Mouse (Mus musculus) hindbrain, embryonic 10.5 days (tissue): ENCODE data around the gene Actg1. TPM values are rescaled to one million over a fixed set of nuclear protein-coding genes. Genes with fewer than 3 reads are reported as not detected.

Experiments
- DNase-seq: peaks from one replicate; pipeline ENCODE4 v3.0.0-alpha.2; 2017; ENCODE audit warnings: low spot score
- H3K27ac ChIP-seq: fragments of 300-500 bp; sonication (generic); 2 replicates; pipeline ENCODE4 v1.5.1; 2016; ENCODE audit warnings: mild to moderate bottlenecking, moderate library complexity
- H3K27me3 ChIP-seq: fragments of 300-500 bp; sonication (generic); 2 replicates; pipeline ENCODE4 v1.6.1; 2016; ENCODE audit warnings: mild to moderate bottlenecking; ENCODE audit not compliant: poor library complexity, insufficient read depth, severe bottlenecking
- H3K36me3 ChIP-seq: fragments of 300-500 bp; sonication (generic); 2 replicates; pipeline ENCODE4 v1.6.1; 2016; ENCODE audit warnings: mild to moderate bottlenecking, moderate library complexity
- H3K4me1 ChIP-seq: fragments of 300-500 bp; sonication (generic); replicated peaks from 2 replicates; pipeline ENCODE4 v1.6.1; 2016; ENCODE audit warnings: mild to moderate bottlenecking
- H3K4me3 ChIP-seq: fragments of 300-500 bp; sonication (generic); 2 replicates; pipeline ENCODE4 v1.5.1; 2016; ENCODE audit warnings: mild to moderate bottlenecking, moderate library complexity
- H3K9me3 ChIP-seq: fragments of 300-500 bp; sonication (generic); 2 replicates; pipeline ENCODE4 v1.6.1; 2016; ENCODE audit warnings: mild to moderate bottlenecking, moderate library complexity
- WGBS: fragments of 180-500 bp; shearing (Covaris S2); methylation state at CpG from one replicate; pipeline ENCODE4 v1.1.7; 2016; 5-methylcytosine and 5-hydroxymethylcytosine counted together
- polyA plus RNA-seq: library from polyadenylated mRNA; unstranded; fragments of >200 nt; fragmentation: Nextera tagmentation; extraction: Ambion mirVana; gene quantifications from 2 replicates; pipeline ENCODE4 v1.2.1, GENCODE M21; 2016

Actg1 gene
- 3,119 and 3,536 TPM in 2 replicates for polyA plus RNA-seq

DNA sequence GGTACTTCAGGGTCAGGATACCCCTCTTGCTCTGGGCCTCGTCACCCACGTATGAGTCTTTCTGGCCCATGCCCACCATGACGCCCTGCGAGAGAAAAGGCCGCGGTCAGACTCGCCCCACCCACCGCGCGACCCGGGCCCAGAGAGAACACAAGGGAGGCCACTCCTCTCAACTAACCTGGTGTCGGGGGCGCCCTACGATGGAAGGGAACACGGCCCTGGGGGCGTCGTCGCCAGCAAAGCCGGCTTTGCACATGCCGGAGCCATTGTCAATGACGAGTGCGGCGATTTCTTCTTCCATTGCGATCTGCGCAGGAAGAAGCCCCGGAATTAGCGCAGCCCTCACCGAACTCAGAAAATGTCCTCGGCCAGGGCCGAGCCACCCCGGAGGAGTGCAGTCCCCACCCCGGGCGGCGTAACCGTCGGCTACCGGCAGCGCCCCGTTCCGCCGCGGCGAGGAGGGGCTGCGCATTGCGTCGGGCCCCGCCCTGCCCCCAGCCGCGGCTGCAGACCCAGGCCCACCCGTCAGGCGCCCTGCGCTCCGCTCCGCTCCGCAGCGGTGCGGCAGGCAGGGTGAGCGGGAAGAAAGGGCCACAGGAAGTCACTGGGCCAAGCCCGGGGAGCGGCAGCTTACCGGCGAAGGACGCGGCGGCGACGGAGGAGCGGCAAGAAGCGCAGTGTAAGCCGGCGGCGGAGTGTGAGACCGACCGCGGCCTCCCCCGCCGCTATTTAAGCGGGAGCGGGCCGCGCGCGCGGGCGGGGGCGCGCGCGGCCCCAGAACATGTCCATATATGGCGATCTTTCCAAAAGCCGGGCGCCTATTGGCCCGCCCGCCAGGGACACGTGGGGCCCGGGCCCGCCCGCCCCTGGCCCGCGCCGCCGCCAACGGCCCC lies at the start of gene Actg1:
Gene Actg1, minus strand, starts transcription at position 752 of the 893 bp plus-strand sequence.
- WGBS: under 1% methylated on average over 96 of the region's 103 CpGs
- Histone ChIP-seq H3K27me3 (peaks cover 6% of the 10 kb centered on the region; the same call in 1 of the 2 replicates), H3K4me1 (peaks cover 53% of the 10 kb centered on the region), H3K9me3 (no peaks in the 10 kb centered on the region), H3K36me3 (peaks cover 26% of the 10 kb centered on the region), H3K4me3 (peak within 1 kb of the TSS; percentile 100), H3K27ac (peak within 1 kb of the TSS; percentile 100)
- peak; percentile 88 for DNase-seq

DNA sequence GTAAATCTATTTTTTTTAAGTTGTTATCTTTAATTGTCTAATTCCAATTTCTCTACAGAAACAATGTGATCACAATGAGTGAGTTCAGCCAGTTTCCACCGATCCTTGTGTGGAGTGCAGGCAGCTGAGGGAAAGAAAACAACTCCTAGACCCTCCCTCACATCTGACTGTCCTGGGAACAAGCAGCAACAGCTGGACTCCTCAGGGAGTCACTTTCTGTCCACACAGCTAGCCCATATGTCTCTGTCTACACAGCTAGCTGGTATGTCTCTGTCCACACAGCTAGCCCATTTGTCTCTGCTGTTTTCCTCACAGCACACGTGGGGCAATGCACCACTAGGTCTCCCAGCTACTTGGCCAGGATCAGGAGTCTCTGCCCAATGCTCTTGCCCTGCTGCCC lies 49.3 kb upstream of the Actg1 start:
- Histone ChIP-seq H3K27ac (no peak overlapping the region), H3K36me3 (peaks cover 97% of the 10 kb centered on the region), H3K4me1 (no peaks in the 10 kb centered on the region), H3K9me3 (no peaks in the 10 kb centered on the region), H3K27me3 (no peaks in the 10 kb centered on the region), H3K4me3 (no peak overlapping the region)
- DNase-seq: no peak
- 81% methylated on average over 2 of the region's 2 CpGs for WGBS

DNA sequence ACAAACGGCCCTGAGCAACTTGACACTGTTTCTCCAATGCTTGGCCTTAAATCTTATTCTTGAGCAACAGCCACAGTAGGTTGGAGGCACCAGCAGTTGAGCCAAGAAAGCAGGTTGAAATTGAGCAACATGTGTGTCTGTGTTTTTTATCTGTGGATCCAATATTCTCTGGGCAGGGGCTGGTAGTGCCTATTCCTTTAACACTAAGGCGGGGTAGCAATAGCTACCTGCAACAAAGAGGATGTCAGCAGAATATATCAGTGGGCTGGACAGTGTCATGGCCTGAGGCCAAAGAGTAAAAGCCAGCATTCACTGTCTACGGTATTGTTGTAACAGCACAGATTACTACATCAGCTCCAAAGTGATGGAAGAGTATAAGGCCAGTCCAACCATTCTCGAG lies 47.3 kb upstream of the Actg1 start:
- Histone ChIP-seq H3K4me1 (no peaks in the 10 kb centered on the region), H3K36me3 (peaks cover 91% of the 10 kb centered on the region), H3K27me3 (no peaks in the 10 kb centered on the region), H3K9me3 (no peaks in the 10 kb centered on the region), H3K4me3 (no peak overlapping the region), H3K27ac (no peak overlapping the region)
- DNase-seq: no peak
- 89% methylated on average over 4 of the region's 4 CpGs for WGBS

DNA sequence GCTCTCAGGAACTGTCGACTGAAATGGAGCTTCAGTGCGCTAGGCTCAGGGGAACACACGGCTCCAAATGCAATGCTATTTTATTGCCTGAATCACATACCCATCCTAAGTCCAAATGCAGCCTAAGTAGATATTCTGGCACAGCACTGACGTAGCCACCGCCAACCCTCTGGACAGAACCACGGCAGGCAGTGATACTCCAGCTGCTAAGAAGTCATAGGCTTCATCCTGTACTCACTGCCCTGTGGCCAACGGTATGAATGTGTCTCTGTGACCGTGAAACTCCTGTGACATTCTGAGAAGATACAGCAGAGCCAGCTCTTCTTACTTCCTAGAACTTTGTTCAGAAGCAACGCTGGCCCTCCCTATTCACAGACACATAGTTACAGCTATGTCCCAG lies 40.2 kb upstream of the Actg1 start:
- no peak for DNase-seq
- H3K4me3 ChIP-seq: no peak overlapping the region
- no peaks in the 10 kb centered on the region for H3K27me3 ChIP-seq
- peaks cover 85% of the 10 kb centered on the region for H3K36me3 ChIP-seq
- H3K27ac ChIP-seq: no peak overlapping the region
- H3K9me3 ChIP-seq: no peaks in the 10 kb centered on the region
- H3K4me1 ChIP-seq: no peaks in the 10 kb centered on the region
- 94% methylated on average over 9 of the region's 9 CpGs for WGBS

DNA sequence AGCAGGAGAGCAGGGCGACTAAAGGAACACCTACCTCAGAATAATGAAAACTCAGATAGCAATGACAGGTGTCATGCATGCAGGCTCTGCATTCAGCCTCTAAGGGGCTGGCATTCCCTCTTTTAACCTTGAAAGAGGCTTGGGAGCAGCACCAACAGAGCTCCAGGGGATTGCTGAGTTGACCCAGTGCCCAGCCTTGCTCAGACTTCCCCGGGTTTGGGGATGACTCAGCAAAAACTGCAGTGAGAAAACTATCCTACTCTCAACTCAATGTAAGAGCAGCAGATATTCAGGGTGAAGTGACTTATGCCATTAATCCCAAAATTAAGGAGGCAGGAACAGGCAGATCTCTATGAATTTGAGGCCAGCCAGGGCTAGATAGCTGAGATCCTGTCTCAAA lies 38.8 kb upstream of the Actg1 start:
- H3K4me1 ChIP-seq: no peaks in the 10 kb centered on the region
- H3K4me3 ChIP-seq: no peak overlapping the region
- DNase-seq: no peak
- no peaks in the 10 kb centered on the region for H3K9me3 ChIP-seq
- 83% methylated on average over 2 of the region's 2 CpGs for WGBS
- H3K27me3 ChIP-seq: no peaks in the 10 kb centered on the region
- no peak overlapping the region for H3K27ac ChIP-seq
- peaks cover 85% of the 10 kb centered on the region for H3K36me3 ChIP-seq

DNA sequence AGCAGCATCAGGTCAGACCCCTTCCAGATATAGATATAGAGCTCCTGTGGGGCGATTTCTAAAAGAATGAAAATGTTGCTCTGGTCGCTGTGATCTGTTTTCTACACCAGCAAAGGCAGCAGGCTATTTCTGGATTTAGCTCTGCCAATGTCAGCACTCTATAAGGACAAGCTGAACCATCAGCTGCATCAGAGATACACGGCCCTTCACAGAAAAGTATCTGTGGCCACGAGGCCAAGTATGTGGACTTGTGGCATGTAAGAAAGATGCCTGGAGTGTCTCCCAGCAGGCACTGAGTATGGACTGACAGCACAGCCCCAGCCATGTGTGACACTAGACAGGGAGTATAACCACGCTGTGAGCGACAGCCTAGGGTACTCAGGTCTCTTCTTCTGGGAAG lies 38.3 kb upstream of the Actg1 start:
- Histone ChIP-seq H3K36me3 (peaks cover 85% of the 10 kb centered on the region), H3K27me3 (no peaks in the 10 kb centered on the region), H3K27ac (no peak overlapping the region), H3K4me3 (no peak overlapping the region), H3K4me1 (no peaks in the 10 kb centered on the region), H3K9me3 (no peaks in the 10 kb centered on the region)
- 94% methylated on average over 6 of the region's 6 CpGs for WGBS
- no peak for DNase-seq

DNA sequence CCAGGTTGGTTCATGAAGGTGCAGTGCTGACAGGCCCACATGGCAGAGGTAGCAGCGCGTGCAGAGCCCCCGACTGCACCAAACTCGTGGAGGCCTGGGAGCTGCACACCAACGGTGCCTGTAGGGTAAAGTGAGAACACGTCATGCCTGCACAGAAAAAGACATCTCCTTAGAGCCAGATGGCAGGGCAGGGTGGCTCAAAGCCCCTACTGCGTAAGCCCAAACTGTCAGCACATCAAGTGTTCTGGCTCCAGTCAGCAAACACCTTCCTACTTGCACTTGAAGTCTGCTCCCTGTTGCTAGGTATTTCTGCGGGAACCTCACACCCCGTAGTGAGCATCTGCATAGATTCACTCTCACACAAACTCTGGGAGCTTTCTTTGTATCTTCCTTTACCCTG lies 34.2 kb upstream of the Actg1 start:
- 92% methylated on average over 9 of the region's 9 CpGs for WGBS
- Histone ChIP-seq H3K9me3 (no peaks in the 10 kb centered on the region), H3K4me3 (no peak overlapping the region), H3K27ac (no peak overlapping the region), H3K36me3 (peaks cover 75% of the 10 kb centered on the region), H3K4me1 (peaks cover 19% of the 10 kb centered on the region), H3K27me3 (no peaks in the 10 kb centered on the region)
- no peak for DNase-seq

DNA sequence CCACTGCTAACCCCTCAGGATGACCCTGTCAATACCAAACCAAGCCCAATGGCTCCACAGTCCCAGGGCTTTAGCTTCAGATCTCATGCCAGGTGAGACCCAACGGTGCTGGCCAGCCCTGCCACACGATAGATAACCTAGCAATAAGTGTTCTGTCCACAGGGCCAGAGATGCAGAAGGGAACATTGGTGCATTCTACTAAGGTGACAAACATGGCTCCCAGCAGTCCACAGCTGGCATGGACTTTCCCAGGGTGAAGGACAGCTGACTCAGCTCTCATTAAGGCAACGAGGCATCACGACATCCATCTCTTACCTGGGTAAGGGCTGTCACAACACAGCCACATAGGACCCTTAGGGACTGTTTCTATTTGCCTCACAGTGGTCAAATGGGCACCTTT lies 32.8 kb upstream of the Actg1 start:
- H3K9me3 ChIP-seq: no peaks in the 10 kb centered on the region
- no peak overlapping the region for H3K27ac ChIP-seq
- DNase-seq: no peak
- H3K4me1 ChIP-seq: peaks cover 30% of the 10 kb centered on the region
- no peaks in the 10 kb centered on the region for H3K27me3 ChIP-seq
- 93% methylated on average over 4 of the region's 4 CpGs for WGBS
- H3K4me3 ChIP-seq: no peak overlapping the region
- peaks cover 75% of the 10 kb centered on the region for H3K36me3 ChIP-seq

DNA sequence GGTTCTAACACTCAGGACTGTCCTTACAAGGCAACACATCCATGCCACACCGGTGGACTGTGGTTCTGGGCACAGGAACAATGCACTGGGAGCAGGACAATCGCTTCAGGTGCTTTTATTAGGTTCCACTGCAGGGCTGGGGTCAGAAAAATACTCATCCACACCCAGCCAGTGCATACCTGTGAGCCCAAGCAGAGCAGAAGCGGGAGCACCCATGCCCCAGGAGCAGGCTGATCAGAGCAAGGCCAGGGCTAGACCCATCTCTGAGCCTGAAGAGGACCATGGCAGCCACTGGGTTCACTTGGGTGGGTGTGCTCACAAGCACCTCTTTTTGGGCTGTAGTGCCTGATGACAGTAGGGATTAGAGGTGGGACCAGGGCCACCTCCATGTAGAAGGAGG lies 31.9 kb upstream of the Actg1 start:
- H3K4me3 ChIP-seq: no peak overlapping the region
- no peak overlapping the region for H3K27ac ChIP-seq
- H3K4me1 ChIP-seq: peaks cover 30% of the 10 kb centered on the region
- DNase-seq: no peak
- no peaks in the 10 kb centered on the region for H3K27me3 ChIP-seq
- WGBS: 88% methylated on average over 3 of the region's 3 CpGs
- H3K36me3 ChIP-seq: peaks cover 75% of the 10 kb centered on the region
- H3K9me3 ChIP-seq: no peaks in the 10 kb centered on the region

DNA sequence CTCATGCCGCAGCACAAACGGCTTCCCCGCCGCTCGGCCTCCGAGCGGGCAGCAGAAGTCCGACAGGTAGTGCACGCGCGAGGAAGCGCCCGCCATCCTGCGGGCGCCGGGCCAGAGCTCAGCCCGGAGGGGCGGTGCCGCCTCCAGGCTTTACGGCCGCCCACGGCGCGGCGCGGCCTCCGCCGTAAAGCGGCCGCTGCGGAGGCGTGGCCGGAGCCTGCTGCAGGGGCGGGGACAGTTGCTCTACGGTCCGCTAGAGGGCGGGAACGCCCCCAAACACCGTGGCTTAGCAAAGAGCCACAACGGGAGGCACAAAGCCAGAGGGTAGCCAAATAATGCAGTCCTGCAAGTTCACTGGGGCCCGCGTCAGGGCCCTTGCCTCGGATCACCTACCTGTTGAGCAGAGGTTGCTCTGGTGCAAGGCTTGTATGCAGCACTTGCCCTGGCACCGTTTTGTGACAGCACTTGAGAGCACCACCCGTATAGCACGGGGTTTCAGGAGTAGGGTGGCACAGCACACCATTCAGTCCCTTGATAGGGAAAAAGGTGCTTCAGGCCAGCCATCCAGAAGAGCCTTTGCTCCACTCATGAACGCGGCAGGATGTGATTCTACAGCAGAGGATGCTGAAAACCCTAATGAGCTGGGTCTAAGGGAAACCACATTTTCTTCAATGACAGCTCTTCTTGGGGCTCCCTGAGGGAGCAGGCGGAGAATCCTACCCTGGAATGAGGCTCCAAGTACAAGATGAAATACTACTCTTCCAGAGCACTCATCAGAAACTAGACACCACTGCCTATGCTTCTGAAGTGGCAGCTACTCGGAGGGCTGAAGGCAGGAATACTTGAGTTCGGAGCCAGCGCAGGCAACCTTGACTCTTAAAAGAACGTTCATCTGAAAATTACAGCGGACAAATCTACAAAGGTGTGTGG lies 30.5 kb upstream of the Actg1 start, which contains the start of gene Faap100:
Gene Faap100, minus strand, starts transcription at position 154 of the 930 bp plus-strand sequence.
- peak; percentile 91 for DNase-seq
- H3K9me3 ChIP-seq: no peaks in the 10 kb centered on the region
- no peaks in the 10 kb centered on the region for H3K27me3 ChIP-seq
- peaks cover 75% of the 10 kb centered on the region for H3K36me3 ChIP-seq
- H3K4me3 ChIP-seq: peak within 1 kb of the TSS; percentile 70
- peaks cover 30% of the 10 kb centered on the region for H3K4me1 ChIP-seq
- 10% methylated on average over 54 of the region's 54 CpGs for WGBS
- peak within 1 kb of the TSS; percentile 87 for H3K27ac ChIP-seq

DNA sequence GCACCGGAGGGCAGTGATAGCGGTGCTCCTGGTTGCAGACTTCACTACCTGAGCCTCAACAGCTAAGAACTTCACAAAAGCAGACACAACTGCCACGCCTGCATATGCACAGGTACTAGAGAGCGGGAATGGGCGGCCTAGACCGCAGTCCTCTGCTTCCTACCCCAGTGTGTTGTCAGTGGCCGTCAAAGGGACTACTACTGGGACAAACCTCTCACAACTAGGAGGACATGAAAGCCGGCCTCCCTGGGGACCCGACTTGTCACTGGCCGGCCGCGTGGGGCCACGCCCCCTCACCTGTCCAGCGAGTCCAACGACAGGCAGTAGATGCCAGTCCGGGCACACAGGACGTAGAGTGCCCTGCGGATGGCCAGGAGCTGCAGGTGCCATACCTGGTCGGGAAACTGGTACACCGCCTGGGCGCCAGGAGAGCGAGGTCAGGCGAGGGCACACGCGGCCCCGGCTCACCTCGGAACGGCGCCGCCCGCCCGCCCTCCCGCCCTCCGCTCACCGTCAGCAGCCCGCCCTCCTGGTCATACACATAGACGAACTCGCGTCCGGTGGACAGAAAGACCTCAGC lies 29.8 kb upstream of the Actg1 start:
- Histone ChIP-seq H3K36me3 (peaks cover 75% of the 10 kb centered on the region), H3K27me3 (no peaks in the 10 kb centered on the region), H3K9me3 (no peaks in the 10 kb centered on the region), H3K4me1 (peaks cover 30% of the 10 kb centered on the region), H3K4me3 (peak overlapping the region; percentile 70), H3K27ac (peak overlapping the region; percentile 87)
- WGBS: 4% methylated on average over 39 of the region's 40 CpGs
- DNase-seq: peak; percentile 48

DNA sequence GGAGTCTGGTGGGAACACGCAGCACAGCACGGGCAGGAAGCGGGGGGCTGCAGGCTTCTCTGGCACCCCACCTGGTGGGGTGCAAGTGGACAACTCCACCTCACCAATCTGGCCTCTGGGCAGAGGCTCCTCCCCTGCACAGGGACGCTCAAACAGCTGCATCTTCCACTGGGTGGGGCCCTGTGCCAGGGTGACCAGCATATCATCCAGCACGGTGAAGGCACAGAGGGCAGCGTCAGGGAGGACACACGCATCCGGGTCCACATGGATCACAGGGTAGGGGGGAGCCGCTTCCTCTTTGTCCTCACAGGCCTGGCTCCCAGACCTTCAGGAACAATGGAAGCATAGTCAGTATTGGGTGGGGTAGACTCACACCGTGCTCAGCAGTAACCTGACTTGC lies 29.0 kb upstream of the Actg1 start:
- peak overlapping the region; percentile 87 for H3K27ac ChIP-seq
- no peaks in the 10 kb centered on the region for H3K9me3 ChIP-seq
- H3K27me3 ChIP-seq: no peaks in the 10 kb centered on the region
- 80% methylated on average over 10 of the region's 10 CpGs for WGBS
- H3K4me1 ChIP-seq: peaks cover 30% of the 10 kb centered on the region
- H3K36me3 ChIP-seq: peaks cover 75% of the 10 kb centered on the region
- peak overlapping the region; percentile 70 for H3K4me3 ChIP-seq
- DNase-seq: no peak
